Mouse (Mus musculus) cerebellum, adult 9-11 months (tissue): ENCODE data around the gene Gm44973.
"Not testable (repeated sequence)": the region's sequence is repeated elsewhere in the genome, so short reads cannot be mapped to it uniquely, and the experiment has no call there.

ENCODE experiments used
- DNase-seq: peaks from one replicate; pipeline ENCODE4 v3.0.0; 2022

The Gm44973 gene

GRCm38 (mm10) chr7:5052931-5053343 lies 37.6 kb downstream of the Gm44973 start:
- DNase-seq: peak; percentile 62

GRCm38 (mm10) chr7:5053456-5054179 lies 38.3 kb downstream of the Gm44973 start:
- peak; percentile 50 for DNase-seq

DNA sequence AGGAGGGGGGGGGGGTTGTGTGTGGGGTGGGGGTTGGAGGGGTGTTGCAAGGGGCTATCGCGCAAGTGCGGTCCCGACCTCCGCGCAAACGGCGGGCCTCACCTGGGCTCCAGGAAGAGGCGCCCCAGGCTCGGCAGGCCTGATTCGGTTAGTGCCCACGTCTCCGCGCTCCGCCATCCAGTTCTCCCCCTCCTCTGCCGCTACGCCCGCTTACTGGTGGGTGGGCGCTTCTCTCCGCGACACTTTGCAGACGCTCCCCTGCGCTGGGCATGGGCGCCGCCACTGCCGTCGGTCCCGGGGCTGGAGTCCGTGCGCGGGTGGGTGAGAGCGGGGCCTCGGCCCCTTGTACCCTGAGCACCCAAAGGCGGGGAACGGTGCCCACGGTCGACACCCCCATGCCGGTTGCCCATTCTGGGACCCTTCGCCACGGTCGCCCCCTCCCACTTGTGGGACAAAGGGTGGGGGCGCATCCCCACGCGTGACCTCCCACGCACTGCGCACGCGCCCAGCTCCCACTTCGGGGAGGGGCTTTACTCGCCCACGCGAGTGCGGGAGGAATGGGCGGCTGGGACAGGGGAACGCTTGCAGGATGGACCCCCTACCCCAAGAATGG lies 41.5 kb downstream of the Gm44973 start:
- peak; percentile 78 for DNase-seq

DNA sequence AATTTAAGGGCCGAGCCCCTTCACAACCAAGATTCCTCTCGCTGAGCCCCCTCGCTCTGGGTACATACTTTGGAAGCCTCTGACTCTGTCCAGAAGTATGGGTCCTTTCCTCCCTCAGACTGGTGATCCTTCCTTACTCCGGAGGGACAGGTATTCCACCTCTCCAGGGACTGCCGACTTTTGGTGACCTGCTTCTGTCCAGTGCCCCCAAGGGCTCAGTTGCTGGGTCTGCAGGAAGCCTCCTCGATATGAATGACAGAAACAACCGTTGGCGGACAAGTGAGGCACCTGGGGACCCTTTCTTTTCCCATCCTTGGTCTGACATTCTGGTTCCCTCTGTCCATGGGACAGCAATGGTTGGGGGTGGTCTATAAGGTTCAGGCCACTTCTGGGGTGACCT lies 42.1 kb downstream of the Gm44973 start:
- DNase-seq: no peak

DNA sequence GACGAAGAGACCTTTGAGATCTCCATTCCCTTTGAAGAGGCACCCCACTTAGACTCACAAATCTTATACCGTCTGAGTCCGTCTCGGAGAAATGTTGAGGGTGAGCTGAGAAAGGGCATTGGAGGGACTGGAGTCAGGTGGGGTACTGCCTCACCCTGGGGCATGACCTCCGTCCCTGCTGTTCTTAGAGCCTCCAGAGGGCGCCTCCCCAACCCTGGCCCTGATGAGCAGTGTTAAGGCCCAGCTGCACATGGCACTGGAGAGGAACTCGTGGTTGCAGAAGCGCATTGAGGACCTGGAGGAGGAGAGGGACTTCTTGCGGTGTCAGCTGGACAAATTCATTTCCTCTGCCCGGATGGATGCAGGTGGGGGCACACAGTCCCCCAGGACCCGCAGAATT lies 42.5 kb downstream of the Gm44973 start:
- no peak for DNase-seq

GRCm38 (mm10) chr7:5058631-5059030 lies 43.3 kb downstream of the Gm44973 start:
- no peak for DNase-seq

DNA sequence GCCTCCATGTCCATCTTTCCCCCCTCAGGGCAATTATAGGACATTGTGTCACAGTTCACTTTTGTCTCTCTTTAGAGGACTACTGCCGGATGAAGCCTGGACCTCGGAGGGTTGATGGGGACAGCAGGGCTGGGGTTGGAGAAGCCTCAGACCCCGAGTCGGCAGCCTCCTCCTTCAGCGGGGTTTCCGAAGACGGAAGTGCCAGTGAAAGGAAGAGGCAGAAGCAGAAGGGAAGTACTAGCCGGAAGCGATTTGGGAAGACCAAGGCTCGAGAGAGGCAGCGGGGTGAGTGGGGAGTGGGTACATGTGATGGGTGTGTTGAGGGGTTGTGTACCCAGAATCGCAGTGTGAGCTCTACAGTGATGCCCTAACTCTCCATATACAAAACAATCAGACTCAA lies 44.1 kb downstream of the Gm44973 start:
- DNase-seq: peak; percentile 73

DNA sequence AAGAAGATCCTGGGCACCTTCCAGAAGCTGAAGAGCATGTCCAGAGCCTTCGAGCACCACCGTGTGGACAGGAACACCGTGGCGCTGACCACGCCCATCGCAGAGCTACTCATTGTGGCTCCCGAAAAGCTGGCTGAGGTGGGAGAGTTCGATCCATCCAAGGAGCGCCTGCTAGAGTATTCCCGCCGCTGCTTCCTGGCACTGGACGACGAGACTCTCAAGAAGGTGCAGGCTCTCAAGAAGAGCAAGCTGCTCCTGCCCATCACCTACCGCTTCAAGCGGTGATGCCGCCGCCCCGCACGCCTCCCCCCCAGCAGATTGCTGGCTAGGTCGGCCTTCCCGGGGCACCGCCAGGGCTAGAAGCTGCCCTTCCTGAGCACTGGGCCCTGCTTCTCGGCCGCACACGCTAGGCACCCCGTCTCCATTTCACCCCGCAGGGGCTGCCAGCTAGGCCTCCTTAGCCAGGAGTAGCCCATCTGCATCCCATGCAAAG lies 45.0 kb downstream of the Gm44973 start:
- peak; percentile 94 for DNase-seq

DNA sequence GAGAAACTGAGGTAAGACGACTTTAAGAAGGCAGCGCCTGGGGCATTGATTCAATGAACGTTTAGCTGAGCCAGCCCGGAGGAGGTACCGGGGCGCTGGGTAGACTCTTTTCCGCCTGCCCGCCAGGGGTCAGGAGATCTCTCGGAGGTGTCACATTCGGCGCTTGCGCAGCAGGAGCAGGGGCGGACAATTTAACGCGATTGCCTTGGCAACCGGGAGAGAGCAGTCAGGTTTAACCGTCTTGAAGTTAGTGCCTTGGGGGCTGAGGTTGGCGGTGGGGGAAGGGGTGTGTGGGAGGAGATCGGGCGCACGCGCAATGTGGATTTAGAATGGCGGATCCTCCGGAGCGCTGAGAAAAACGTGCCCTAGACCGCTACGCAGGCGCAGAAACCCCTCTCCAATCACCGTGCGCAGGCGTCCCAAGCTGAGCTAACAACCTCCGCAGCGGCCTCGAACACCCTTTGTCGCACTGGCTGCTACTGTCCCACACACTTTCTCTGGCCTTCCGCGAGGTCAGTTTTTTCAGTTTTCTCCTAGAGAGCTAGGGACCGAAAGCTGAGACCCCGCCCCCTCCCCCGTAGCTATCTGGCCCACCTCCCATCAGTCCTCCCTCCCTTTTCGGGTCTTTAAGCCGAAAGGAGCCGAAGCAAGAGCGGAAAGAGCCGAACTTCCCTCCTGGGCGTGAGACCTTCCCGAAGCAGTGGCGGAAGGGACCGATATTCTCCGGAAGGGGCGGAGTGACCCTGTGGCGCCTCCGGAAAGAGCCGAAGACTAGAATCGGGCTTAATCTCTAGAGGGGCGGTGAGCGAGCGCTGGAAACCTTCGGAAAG lies 45.9 kb downstream of the Gm44973 start:
- peak; percentile 98 for DNase-seq

DNA sequence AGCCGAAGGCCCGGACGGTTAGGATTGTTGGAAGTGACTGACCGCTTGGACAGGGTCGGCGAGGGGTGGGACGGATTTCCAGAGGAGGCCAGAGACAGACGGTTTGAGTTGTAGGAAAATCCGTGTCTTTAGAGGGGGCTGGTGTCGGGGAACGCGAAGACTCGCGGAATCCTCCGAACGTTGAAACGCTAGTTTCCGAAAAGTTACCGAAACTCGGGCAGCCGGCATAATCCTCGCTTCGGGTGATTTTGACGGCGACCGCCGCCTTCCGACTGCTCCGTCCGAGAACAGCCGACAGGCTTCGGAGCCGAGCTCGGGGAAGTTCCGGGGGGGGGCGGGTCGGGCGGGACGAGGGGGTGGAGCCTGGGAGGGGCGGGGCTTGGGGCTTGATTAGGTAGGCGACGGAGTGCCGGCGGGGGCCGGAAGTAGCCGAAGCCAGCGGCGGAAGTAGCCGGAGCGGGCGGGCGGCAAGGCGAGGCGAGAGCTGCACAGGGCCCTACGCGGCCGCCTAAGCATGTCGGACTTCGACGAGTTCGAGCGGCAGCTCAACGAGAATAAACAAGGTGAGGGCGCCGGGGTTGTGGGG lies 46.6 kb downstream of the Gm44973 start, which contains the start of gene U2af2:
U2af2 (plus strand) TSS at position 370 of the 586 bp plus-strand sequence.
- DNase-seq: peak; percentile 96

GRCm38 (mm10) chr7:5062360-5063001 lies 47.2 kb downstream of the Gm44973 start:
- DNase-seq: no peak

- DNase-seq: no peak
Observed at GRCm38 (mm10) chr7:5064886-5065285, 49.6 kb downstream of the Gm44973 start.

DNA sequence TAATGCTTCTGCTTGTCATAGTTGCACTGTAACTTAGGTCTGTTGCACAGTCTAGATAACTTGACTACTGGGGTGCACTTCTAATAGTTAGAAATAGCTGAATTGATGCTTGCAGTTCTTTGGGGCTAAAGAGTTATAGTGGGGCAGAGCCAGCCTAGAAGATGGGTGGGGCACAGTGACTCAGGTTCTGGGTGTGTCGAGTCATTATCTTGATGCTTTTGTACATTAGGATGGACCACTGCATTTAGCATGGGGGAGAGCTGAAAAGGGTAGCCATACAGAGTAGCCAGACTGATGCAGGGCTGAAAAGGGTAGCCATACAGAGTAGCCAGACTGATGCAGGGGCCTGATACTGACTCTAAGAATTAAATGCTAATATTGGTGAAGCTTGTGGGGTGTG lies 58.3 kb downstream of the Gm44973 start:
- no peak for DNase-seq

GRCm38 (mm10) chr7:5074984-5075383 lies 59.7 kb downstream of the Gm44973 start:
- no peak for DNase-seq

DNA sequence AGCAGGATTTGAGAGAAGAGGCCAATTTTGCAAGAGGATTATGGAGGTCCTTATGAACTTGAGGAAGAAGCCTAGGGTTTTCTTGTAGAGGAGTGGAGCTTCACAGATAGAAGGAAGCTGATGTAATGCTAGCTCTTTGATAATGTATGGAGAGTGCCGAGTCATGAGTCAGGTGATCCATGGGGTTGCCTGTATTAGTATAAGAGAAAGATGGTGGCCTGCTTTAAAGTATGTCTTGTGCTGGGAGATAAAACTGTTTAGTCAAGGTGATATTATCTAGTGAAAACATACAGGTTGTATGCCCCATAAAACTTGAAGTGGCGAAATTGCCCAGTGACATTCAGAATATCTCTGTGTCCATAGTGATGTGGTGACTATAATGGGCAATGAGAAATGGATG lies 61.6 kb downstream of the Gm44973 start:
- DNase-seq: no peak

DNA sequence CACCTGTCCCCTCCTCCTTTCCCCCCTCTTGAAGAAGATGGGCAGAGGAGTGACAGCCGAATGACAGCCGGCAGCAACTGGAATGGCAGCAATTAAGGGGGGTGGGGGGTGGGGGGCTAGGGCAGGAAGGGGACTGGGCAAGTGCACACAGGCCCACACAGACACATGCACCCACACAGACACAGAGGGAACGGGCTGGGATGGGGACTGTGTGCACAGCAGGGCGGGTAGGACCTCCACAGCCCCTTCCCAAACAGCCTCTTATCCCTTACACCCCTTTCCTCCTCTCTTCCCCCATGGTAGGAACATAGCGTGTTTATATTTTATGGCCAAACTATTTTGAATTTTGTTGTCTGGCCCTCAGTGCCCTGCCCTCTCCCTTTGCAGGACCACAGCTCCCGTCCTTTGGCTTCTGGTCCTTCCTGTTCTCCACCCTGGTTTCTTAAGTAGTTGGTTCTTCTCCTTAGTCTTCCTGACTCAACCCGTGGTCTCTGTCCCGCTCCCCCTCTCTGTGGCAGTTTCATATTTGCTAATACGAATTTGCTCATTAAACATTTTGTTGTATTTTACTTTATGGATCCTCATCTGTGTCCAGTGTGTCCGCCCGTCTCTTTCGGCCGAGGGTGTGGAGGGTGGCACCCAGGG lies 64.2 kb downstream of the Gm44973 start:
- not testable (repeated sequence) for DNase-seq

GRCm38 (mm10) chr7:5080010-5080751 lies 64.9 kb downstream of the Gm44973 start, which contains the start of gene Epn1:
Gene Epn1, plus strand, starts transcription at chr7:5080235.
- DNase-seq: peak; percentile 97

DNA sequence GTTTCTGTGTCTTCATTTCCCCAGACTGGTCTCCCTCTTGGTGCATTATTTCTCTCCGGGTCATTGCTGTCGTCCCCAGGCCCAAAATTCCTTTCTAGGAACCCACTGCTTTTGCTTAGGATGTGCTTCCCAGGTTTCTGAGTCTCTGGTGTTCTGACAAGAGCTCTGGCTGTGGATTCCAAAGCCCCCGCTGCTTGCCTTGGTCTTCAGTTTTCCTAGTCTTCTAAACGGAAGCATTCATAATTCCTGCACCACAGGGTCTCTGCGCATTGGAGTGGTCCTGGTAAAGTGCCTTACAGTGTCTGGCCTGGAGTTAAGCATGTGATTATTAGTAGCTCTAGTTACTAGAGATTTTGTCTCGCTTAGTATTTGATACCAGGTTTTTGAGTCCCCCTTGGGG lies 65.5 kb downstream of the Gm44973 start:
- peak; percentile 47 for DNase-seq

DNA sequence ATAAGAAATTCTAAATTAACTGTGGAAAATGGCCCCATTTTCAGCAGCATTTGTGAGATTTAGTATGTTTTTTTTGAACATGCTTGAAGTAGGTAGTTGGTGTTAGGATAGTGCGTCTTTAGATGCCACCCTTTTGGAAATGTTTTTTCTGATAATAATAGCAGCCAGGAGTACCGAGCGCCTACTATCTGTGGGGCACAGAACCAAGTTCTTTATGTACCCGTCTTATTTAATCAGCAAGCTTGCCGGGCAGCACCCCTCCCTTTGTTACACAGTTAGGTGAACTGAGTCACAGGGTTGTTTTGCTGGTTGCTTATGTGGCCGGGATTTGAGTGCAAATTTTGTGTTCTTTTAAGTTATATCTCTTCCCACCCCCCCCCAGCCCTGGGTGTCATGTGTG lies 65.9 kb downstream of the Gm44973 start:
- peak; percentile 31 for DNase-seq

DNA sequence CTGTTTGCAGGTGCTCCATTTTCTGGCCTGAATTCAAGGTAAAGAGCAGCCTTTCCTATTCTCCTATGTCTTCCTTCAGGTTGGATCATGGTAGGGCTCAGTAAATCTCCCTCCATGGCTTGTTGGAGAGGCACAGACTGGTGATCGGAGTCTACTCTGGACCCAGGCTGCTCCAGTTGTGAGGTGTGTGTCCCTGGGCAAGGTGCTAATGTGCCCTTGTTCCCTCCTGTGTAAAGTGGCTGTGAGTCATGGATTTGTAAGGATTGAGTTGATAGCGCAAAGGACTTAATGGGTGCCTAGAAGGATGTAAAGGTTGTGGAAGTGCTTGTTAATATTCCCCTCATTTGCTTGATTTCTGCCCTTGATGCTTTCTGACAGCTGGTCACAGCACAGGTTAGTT lies 66.6 kb downstream of the Gm44973 start:
- DNase-seq: peak; percentile 15
